14 mouse cellular contexts compared by ENCODE assay signal in the genomic region with DNA sequence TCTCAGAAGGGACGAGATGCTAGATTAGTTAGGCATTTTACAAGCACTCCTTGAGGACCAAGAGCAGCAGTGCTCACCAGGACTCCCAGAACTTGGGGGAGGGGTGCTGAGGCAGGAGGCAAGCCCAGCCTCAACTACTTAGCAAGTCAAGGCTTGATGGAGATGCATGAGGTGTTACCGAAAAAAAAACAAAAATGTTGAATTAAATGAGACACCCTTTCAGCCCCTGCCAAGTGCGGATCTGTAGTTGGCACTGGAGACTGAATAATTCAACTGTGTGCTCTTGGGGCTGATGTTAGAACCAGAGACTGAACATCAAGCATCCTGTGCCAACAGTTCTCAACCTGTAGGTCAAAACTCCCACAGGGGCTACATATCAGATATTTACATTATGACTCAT.
"Had no signal": no experiment of that assay in that cellular context is flagged by ENCODE, and none has a peak within 500 bp of the region (broad histone marks: within the 10 kb centered on the region; RNA-seq: fewer than 3 reads in every experiment).

No protein-coding gene starts in this region.

- H3K27me3 ChIP-seq: liver, embryonic 15.5 days; neural tube, embryonic 15.5 days had no signal

- H3K36me3 ChIP-seq: kidney, embryonic 15.5 days; liver, embryonic 15.5 days; neural tube, embryonic 15.5 days had no signal

- H3K9me3 ChIP-seq: liver, embryonic 15.5 days had no signal

- H3K27ac ChIP-seq: kidney, embryonic 15.5 days; liver, embryonic 15.5 days; neural tube, embryonic 15.5 days; stomach, postnatal 0 days had no signal

- H3K4me3 ChIP-seq: kidney, embryonic 15.5 days; liver, embryonic 15.5 days; myocyte; neural tube, embryonic 15.5 days had no signal

- H3K9ac ChIP-seq: kidney, embryonic 15.5 days; liver, embryonic 15.5 days; neural tube, embryonic 15.5 days had no signal

- H3K4me2 ChIP-seq: kidney, embryonic 15.5 days; liver, embryonic 11.5 days; liver, embryonic 15.5 days; neural tube, embryonic 15.5 days had no signal

- H3K4me1 ChIP-seq: liver, embryonic 15.5 days had no signal

- DNase-seq: kidney, adult 2 months; kidney, postnatal 14 days; lung, adult 2 months; lung, postnatal 36 days; midbrain, embryonic 14.5 days; right cerebral cortex, adult 18-20 months; right cerebral cortex, postnatal 25 days; thymus, postnatal 4 days had no signal
